Mouse (Mus musculus) embryonic facial prominence, embryonic 14.5 days (tissue): ENCODE results near the gene Hint1. TPM values are rescaled to one million over a fixed set of nuclear protein-coding genes. Genes with fewer than 3 reads are reported as not detected.
A peak's percentile ranks its signal among the peaks of the same experiment; 100 is the strongest.

Experiments used
- ATAC-seq: fragments of 200-750 bp; cut with Nextera tagmentation; 2 replicates; pipeline ENCODE4 v1.8.0; 2017; ENCODE audit warnings: low read depth, moderate number of reproducible peaks, moderate TSS enrichment
- DNase-seq: peaks from one replicate; pipeline ENCODE4 v3.0.0-alpha.2; 2015; ENCODE audit warnings: low spot score
- H3K27ac ChIP-seq: fragments of 300-500 bp; sonication (generic); replicated peaks from 2 replicates; pipeline ENCODE4 v1.5.1; 2014; ENCODE audit warnings: low read depth, mild to moderate bottlenecking, low read length, moderate library complexity
- H3K27me3 ChIP-seq: fragments of 300-500 bp; sonication (generic); replicated peaks from 2 replicates; pipeline ENCODE4 v1.6.1; 2014; ENCODE audit warnings: low read length; ENCODE audit not compliant: control insufficient read depth, insufficient read depth
- H3K36me3 ChIP-seq: fragments of 300-500 bp; sonication (generic); 2 replicates; pipeline ENCODE4 v1.6.1; 2014; ENCODE audit warnings: low read length, mixed read lengths; ENCODE audit not compliant: control insufficient read depth, insufficient read depth
- H3K4me1 ChIP-seq: fragments of 300-500 bp; sonication (generic); 2 replicates; pipeline ENCODE4 v1.6.1; 2014; ENCODE audit warnings: antibody characterized with exemption, low read length; ENCODE audit not compliant: control insufficient read depth, insufficient read depth
- H3K4me2 ChIP-seq: fragments of 300-500 bp; sonication (generic); 2 replicates; pipeline ENCODE4 v1.6.1; 2014; ENCODE audit warnings: low read depth, mild to moderate bottlenecking, low read length, moderate library complexity, mixed read lengths
- H3K4me3 ChIP-seq: fragments of 300-500 bp; sonication (generic); 2 replicates; pipeline ENCODE4 v1.5.1; 2014; ENCODE audit warnings: low read depth, mild to moderate bottlenecking, low read length
- H3K9ac ChIP-seq: fragments of 300-500 bp; sonication (generic); 2 replicates; pipeline ENCODE4 v1.6.1; 2014; ENCODE audit warnings: low read depth, mild to moderate bottlenecking, low read length, moderate library complexity, mixed read lengths
- H3K9me3 ChIP-seq: fragments of 300-500 bp; sonication (generic); 2 replicates; pipeline ENCODE4 v1.6.1; 2016; ENCODE audit warnings: low read length; ENCODE audit not compliant: control insufficient read depth
- WGBS: fragments of 180-500 bp; shearing (Covaris S2); extraction: QIAGEN DNeasy Blood & Tissue Kit; methylation state at CpG from one replicate; pipeline ENCODE4 v1.1.7; 2014; 5-methylcytosine and 5-hydroxymethylcytosine counted together
- polyA plus RNA-seq: library from polyadenylated mRNA; unstranded; fragments of >200 nt; fragmentation: Nextera tagmentation; extraction: Ambion mirVana; gene quantifications from 2 replicates; pipeline ENCODE4 v1.2.1, GENCODE M21; 2014

Gene Hint1
- 583 and 620 TPM in 2 replicates for polyA plus RNA-seq

DNA sequence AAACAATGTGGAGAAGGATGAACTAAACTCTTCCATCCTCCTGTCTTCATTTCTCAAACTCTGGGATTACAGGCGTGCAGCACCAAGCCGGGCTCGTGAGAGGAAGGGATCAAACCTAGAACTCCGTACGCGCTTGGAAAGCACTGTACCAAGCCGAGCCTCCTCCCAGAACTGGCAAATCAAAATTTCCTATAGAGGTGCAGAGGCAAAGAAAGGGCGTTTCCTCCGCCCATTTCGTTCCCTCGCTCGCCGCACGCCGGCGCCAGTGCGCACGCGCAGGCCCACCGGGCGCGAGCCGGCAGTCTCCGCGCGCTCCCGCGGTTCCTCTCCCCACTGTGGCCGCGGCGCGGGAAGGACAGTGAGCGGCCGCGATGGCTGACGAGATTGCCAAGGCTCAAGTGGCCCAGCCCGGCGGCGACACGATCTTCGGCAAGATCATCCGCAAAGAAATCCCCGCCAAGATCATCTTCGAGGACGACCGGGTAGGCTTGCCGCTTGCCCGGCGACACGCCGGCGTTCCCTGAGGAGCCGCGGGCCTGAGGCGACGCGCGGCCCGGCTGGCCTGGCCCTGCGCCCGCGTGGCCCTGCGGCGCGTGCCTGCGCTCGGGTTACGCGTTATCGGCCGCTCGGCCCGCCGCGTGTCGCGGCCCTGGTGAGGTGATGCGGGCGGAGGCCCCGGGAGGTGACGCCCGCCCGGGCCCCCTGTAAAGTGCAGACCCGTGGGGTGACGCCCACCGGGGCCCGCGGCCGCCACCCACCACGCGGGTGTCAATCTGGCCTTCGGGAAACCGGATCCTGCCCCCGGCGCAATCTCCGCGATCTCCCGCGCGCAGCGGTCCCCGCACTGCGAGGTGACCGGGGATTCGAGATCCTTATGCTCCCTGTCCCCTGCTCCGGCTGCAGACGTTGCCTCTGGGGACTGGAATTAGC is at the start of gene Hint1:
Gene Hint1, plus strand, starts transcription at position 265 of the 930 bp plus-strand sequence.
- Histone ChIP-seq H3K27ac (peak within 1 kb of the TSS; percentile 92), H3K4me3 (peak within 1 kb of the TSS; percentile 90), H3K4me1 (peaks cover 13% of the 10 kb centered on the region), H3K9me3 (no peaks in the 10 kb centered on the region), H3K9ac (peak within 1 kb of the TSS; percentile 98), H3K27me3 (no peaks in the 10 kb centered on the region), H3K4me2 (peak within 1 kb of the TSS; percentile 62), H3K36me3 (peaks cover 21% of the 10 kb centered on the region)
- WGBS = 0% methylated on average over 62 of the region's 107 CpGs
- DNase-seq = peak; percentile 94
- ATAC-seq = peak; percentile 89

DNA sequence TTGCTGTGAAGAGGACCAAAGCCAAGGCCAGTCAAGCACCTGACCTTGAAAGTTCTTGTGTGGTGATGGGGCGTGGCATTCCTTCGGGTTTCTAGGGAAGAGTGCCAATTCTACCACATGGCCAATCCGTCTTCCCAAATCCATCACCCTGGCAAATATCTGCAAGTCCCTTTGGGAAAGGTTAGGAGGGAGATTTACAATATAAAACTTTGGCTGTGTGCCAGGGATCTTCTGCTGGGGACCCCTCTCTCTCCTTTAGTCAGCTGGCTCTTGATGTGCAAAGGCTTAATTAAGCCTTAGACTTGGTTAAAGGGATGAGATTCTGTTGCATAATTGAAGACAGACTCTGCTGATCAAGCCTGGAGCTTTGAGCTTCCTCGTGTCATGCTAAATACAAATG is 48.7 kb upstream of the Hint1 start:
- no peaks in the 10 kb centered on the region for H3K9me3 ChIP-seq
- no peak for ATAC-seq
- no peak overlapping the region for H3K4me3 ChIP-seq
- no peaks in the 10 kb centered on the region for H3K27me3 ChIP-seq
- no peak overlapping the region for H3K9ac ChIP-seq
- no peak overlapping the region for H3K27ac ChIP-seq
- H3K4me1 ChIP-seq = no peaks in the 10 kb centered on the region
- no peaks in the 10 kb centered on the region for H3K36me3 ChIP-seq
- H3K4me2 ChIP-seq = no peak overlapping the region
- peak; percentile 11 for DNase-seq
- WGBS = 63% methylated on average over 4 of the region's 4 CpGs

DNA sequence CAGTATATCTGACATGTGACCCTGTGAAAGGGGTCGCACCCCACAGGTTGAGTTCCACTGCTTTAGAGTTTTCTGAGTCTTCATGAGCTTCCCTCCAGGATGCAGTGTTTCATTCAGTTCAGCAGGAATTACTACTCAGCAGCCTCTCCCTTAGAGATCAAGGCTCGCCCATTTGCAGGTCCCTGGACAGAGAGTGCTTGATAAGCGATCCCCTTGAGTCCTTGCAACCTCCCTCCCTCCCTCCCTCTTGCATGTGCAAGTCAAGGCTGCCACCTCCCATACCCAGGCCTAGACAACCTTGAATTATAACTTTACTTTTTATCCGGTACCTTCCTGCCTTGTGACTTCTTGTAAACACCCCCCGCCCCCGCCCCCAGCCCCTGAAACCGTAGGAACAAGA is 46.7 kb upstream of the Hint1 start:
- ATAC-seq (no peak), DNase-seq (no peak)
- 0 out of 2 replicates have a peak, but pooled peaks cover 3% of the 10 kb centered on the region for H3K9me3 ChIP-seq
- H3K9ac ChIP-seq = no peak overlapping the region
- H3K36me3 ChIP-seq = no peaks in the 10 kb centered on the region
- 62% methylated on average over 7 of the region's 7 CpGs for WGBS
- no peaks in the 10 kb centered on the region for H3K4me1 ChIP-seq
- H3K4me2 ChIP-seq = no peak overlapping the region
- H3K27ac ChIP-seq = no peak overlapping the region
- H3K4me3 ChIP-seq = no peak overlapping the region
- no peaks in the 10 kb centered on the region for H3K27me3 ChIP-seq

DNA sequence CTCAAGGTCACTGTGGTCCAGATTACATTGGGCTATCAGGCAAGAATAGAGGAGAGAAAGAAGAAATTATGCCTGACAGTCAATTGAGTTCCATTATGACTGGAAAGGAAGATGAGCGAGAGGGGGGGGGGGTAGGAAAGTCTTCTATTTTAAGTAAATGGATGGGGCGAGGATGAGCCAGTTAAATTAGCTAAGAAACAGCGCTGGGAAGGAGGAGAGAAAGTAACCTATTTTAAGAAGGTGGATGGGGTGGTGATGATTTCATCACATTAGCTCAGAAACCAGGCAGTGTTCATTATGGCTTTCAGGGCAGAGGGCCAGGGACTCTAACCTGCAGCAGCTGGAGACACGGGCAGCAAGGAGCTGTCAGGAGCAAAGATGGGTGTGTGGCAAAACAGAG is 42.7 kb upstream of the Hint1 start:
- no peaks in the 10 kb centered on the region for H3K27me3 ChIP-seq
- no peaks in the 10 kb centered on the region for H3K36me3 ChIP-seq
- no peak overlapping the region for H3K27ac ChIP-seq
- H3K4me3 ChIP-seq = no peak overlapping the region
- H3K4me1 ChIP-seq = no peaks in the 10 kb centered on the region
- 84% methylated on average over 4 of the region's 4 CpGs for WGBS
- DNase-seq = no peak
- no peak overlapping the region for H3K9ac ChIP-seq
- no peak overlapping the region for H3K4me2 ChIP-seq
- H3K9me3 ChIP-seq = 0 out of 2 replicates have a peak, but pooled peaks cover 3% of the 10 kb centered on the region
- no peak for ATAC-seq

DNA sequence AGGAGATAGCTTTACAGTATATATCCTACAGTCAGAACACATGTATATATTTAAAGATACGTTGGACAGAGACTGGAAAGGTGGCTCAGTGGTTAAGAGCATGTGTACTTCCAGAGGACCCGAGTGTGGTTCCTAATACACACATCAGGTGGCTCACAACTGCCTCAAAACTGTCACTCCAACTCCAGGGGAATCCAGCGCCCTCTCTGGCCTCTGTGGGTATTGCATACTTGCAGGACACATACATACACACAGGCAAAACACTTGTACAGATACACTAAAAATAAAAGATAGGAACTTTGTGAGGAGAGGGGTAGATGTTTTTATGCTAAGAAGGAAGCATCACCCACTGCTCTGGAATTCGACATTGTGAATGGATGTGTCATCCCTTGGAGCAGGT is 40.4 kb upstream of the Hint1 start:
- ATAC-seq (no peak), DNase-seq (no peak)
- Histone ChIP-seq H3K4me2 (no peak overlapping the region), H3K36me3 (no peaks in the 10 kb centered on the region), H3K4me3 (no peak overlapping the region), H3K27ac (no peak overlapping the region), H3K9ac (no peak overlapping the region), H3K4me1 (no peaks in the 10 kb centered on the region), H3K9me3 (0 out of 2 replicates have a peak, but pooled peaks cover 3% of the 10 kb centered on the region), H3K27me3 (no peaks in the 10 kb centered on the region)
- WGBS = 78% methylated on average over 4 of the region's 4 CpGs

DNA sequence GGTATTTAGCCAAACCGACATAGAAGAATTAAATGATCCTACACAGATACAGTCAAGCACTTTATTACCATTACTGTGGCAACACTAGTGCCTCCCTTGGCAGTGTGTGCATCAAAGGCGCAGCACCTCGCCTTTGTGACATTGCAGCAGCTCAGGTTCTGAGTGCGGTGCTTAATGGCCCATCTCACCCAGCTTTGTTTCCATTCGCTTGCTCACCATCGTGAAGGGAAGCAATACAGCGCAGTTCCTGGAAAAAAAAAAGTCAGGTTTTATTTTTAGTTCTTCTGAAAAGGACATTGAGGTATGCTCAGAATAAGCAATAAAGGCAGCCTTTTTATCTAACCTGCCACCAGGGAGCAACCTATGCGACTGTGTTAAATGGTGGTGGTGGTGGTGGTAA is 39.4 kb upstream of the Hint1 start:
- DNase-seq (no peak), ATAC-seq (no peak)
- Histone ChIP-seq H3K27me3 (no peaks in the 10 kb centered on the region), H3K27ac (no peak overlapping the region), H3K36me3 (no peaks in the 10 kb centered on the region), H3K4me1 (no peaks in the 10 kb centered on the region), H3K4me3 (no peak overlapping the region), H3K9ac (no peak overlapping the region), H3K9me3 (0 out of 2 replicates have a peak, but pooled peaks cover 3% of the 10 kb centered on the region), H3K4me2 (no peak overlapping the region)
- 91% methylated on average over 8 of the region's 8 CpGs for WGBS

DNA sequence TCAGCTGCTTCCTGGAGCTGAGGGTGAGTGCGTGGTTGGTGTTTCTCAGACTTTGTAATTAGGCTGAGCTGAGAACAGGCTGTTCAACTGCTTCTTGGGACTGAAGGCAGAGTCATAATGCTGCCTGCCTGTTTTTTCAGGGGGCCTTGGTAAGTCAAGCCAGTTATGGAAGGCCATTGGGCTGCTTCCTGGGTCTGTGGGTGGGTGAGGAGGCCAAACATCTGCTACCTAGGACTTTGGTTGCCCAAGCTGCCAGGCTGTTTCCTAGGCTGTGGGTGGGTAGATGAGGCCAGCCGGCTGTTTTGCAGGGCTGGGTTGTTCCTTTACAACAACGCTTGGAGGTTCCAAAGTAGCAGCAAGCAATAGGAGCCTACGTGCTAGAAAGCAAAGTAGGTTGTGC is 32.4 kb upstream of the Hint1 start:
- no peak overlapping the region for H3K27ac ChIP-seq
- H3K4me3 ChIP-seq = no peak overlapping the region
- no peaks in the 10 kb centered on the region for H3K9me3 ChIP-seq
- ATAC-seq (no peak), DNase-seq (no peak)
- 93% methylated on average over 4 of the region's 4 CpGs for WGBS
- H3K4me1 ChIP-seq = no peaks in the 10 kb centered on the region
- H3K9ac ChIP-seq = no peak overlapping the region
- H3K36me3 ChIP-seq = no peaks in the 10 kb centered on the region
- H3K27me3 ChIP-seq = no peaks in the 10 kb centered on the region
- no peak overlapping the region for H3K4me2 ChIP-seq

DNA sequence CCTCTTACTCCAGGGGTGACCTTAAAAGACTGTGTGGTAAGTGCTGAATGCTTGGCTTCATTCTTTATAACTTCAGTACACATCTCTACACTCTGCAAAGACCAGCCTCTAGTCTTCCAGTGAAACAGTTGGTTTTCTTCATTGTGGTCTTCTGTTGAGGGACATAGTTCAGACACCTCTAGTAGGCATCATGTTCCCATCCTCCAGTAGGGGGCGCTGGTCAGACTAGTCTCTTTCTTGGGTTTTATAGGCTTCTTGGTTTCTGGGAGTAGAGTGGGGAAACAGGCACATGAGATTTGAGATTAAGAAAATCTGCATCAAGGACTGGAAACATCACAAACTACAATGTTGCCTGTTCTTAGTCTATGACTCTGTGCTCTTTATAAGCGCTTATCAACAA is 31.6 kb upstream of the Hint1 start:
- DNase-seq = no peak
- WGBS = 62% methylated on average over 2 of the region's 2 CpGs
- Histone ChIP-seq H3K9me3 (no peaks in the 10 kb centered on the region), H3K4me2 (no peak overlapping the region), H3K27me3 (no peaks in the 10 kb centered on the region), H3K27ac (no peak overlapping the region), H3K9ac (no peak overlapping the region), H3K36me3 (no peaks in the 10 kb centered on the region), H3K4me3 (no peak overlapping the region), H3K4me1 (no peaks in the 10 kb centered on the region)
- ATAC-seq = no peak

DNA sequence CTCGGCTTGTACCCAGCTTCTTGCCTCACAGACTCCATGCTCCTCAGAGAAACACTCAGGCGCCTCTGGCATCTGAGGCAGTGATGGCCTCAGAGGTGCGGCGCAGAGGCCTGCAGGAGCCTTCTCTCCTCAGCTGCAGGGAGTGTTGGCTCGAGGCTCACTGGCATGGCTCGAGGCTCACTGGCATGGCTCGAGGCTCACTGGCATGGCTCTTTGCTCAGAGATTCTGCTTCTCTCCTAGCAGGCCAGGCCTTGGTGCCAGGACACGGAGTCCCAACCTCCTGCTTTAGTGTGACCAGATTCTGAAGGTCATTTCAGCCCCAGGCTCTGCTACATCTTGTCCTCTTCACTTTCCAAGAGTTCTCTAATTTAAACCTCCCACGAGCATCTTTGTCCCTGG is 30.1 kb upstream of the Hint1 start:
- Histone ChIP-seq H3K4me1 (no peaks in the 10 kb centered on the region), H3K27me3 (no peaks in the 10 kb centered on the region), H3K9me3 (no peaks in the 10 kb centered on the region), H3K4me3 (no peak overlapping the region), H3K27ac (no peak overlapping the region), H3K9ac (no peak overlapping the region), H3K4me2 (no peak overlapping the region), H3K36me3 (no peaks in the 10 kb centered on the region)
- no peak for ATAC-seq
- WGBS = 81% methylated on average over 9 of the region's 9 CpGs
- no peak for DNase-seq
